In genomic region chr12:80210791-80211612, GRCm38 (mm10) we compare ENCODE assay signal across 11 mouse cellular contexts. TPM values are rescaled to one million over a fixed set of nuclear protein-coding genes. Genes with fewer than 3 reads are reported as not detected.
DNase-seq lines count a peak whose midpoint lies in the region; ATAC-seq and TF ChIP-seq lines count a peak whose summit lies in the region.
"Had no signal": no experiment of that assay in that cellular context is flagged by ENCODE, and none has a peak within 500 bp of the region (broad histone marks: within the 10 kb centered on the region; RNA-seq: fewer than 3 reads in every experiment).

No protein-coding gene starts in this region.

- TF ChIP-seq CTCF in lung, postnatal 0 days (IDR thresholded peaks at IDR 0.05), result no peak
- TF ChIP-seq CTCF in lung, adult 2 months (IDR thresholded peaks at IDR 0.05; ENCODE audit: insufficient read depth, low read length), result no peak
- TF ChIP-seq CTCF in embryonic fibroblast, embryonic 13.5 days (IDR thresholded peaks at IDR 0.05; ENCODE audit: borderline replicate concordance, insufficient read depth, low read length), result no peak
- no peak for TF ChIP-seq CTCF in small intestine, adult 2 months (IDR thresholded peaks at IDR 0.05; ENCODE audit: extremely low read depth, insufficient read length, insufficient replicate concordance, low read depth, low read length)

- WGBS in heart, embryonic 14.5 days, result 33% methylated on average over 4 of the region's 4 CpGs
- WGBS in lung, postnatal 0 days, result 39% methylated on average over 4 of the region's 4 CpGs
- 39% methylated on average over 4 of the region's 4 CpGs for WGBS in lung, adult 2 months
- WGBS in small intestine, adult 2 months, result 28% methylated on average over 4 of the region's 4 CpGs

- peak overlapping the region; percentile 32 to 62 for H3K27ac ChIP-seq in heart, embryonic 14.5 days (replicated peaks in 1 of 2; ENCODE audit: control insufficient read depth in 1 of 2, insufficient read depth in 1 of 2, low read depth in 2 of 2, low read length in 2 of 2)
- H3K27ac ChIP-seq in lung, postnatal 0 days (ENCODE audit: low read length), result peak overlapping the region; percentile 82
- peak overlapping the region; percentile 23 for H3K27ac ChIP-seq in embryonic fibroblast, embryonic 13.5 days (ENCODE audit: insufficient read depth, low read length)
- peak overlapping the region; percentile 47 for H3K27ac ChIP-seq in small intestine, adult 2 months (ENCODE audit: insufficient read depth, low read depth, low read length)

- H3K4me3 ChIP-seq in heart, embryonic 14.5 days (ENCODE audit: control insufficient read depth in 1 of 2, insufficient read depth in 1 of 2, low read depth in 1 of 2, low read length in 2 of 2), result no peak overlapping the region
- H3K4me3 ChIP-seq in lung, postnatal 0 days (ENCODE audit: low read depth, low read length), result no peak overlapping the region
- H3K4me3 ChIP-seq in lung, adult 2 months (replicated peaks; ENCODE audit: extremely low read depth, low read depth, low read length), result no peak overlapping the region
- no peak overlapping the region for H3K4me3 ChIP-seq in embryonic fibroblast, embryonic 13.5 days (ENCODE audit: insufficient read depth, low read length)
- H3K4me3 ChIP-seq in small intestine, adult 2 months (ENCODE audit: low read depth, low read length), result no peak overlapping the region

- no peak for TF ChIP-seq EP300 in lung, postnatal 0 days (IDR thresholded peaks at IDR 0.05)

- no peaks in the 10 kb centered on the region for H3K9me3 ChIP-seq in heart, embryonic 14.5 days (ENCODE audit: control insufficient read depth, low read length)
- no peaks in the 10 kb centered on the region for H3K9me3 ChIP-seq in lung, postnatal 0 days (ENCODE audit: low read length)

- H3K27me3 ChIP-seq in heart, embryonic 14.5 days (ENCODE audit: control insufficient read depth, insufficient read depth, low read length), result no peaks in the 10 kb centered on the region
- H3K27me3 ChIP-seq in lung, postnatal 0 days (replicated peaks; ENCODE audit: insufficient read depth, low read length), result no peaks in the 10 kb centered on the region
- no peaks in the 10 kb centered on the region for H3K27me3 ChIP-seq in small intestine, adult 2 months (ENCODE audit: control insufficient read depth, insufficient read depth, low read length)

- peaks cover 29% of the 10 kb centered on the region for H3K36me3 ChIP-seq in heart, embryonic 14.5 days (ENCODE audit: control insufficient read depth, insufficient read depth, low read length)
- H3K36me3 ChIP-seq in lung, postnatal 0 days (ENCODE audit: insufficient read depth, low read length), result no peaks in the 10 kb centered on the region
- peaks cover 11% of the 10 kb centered on the region for H3K36me3 ChIP-seq in small intestine, adult 2 months (ENCODE audit: control insufficient read depth, insufficient read depth, low read length)

- TF ChIP-seq POLR2A in lung, adult 2 months (IDR thresholded peaks at IDR 0.05; ENCODE audit: borderline replicate concordance, extremely low read depth, low read depth, low read length), result no peak
- no peak for TF ChIP-seq POLR2A in embryonic fibroblast, embryonic 13.5 days (IDR thresholded peaks at IDR 0.05; ENCODE audit: low read depth, low read length)
- no peak for TF ChIP-seq POLR2A in small intestine, adult 2 months (IDR thresholded peaks at IDR 0.05; ENCODE audit: low read depth, low read length)

- H3K4me1 ChIP-seq in heart, embryonic 14.5 days (ENCODE audit: control insufficient read depth in 2 of 2, insufficient read depth in 2 of 2, low read length in 2 of 2), result peaks cover 50 to 77% of the 10 kb centered on the region in 2 experiments
- H3K4me1 ChIP-seq in lung, postnatal 0 days (ENCODE audit: insufficient read depth, low read depth, low read length), result peaks cover 19% of the 10 kb centered on the region
- peaks cover 6% of the 10 kb centered on the region for H3K4me1 ChIP-seq in lung, adult 2 months (ENCODE audit: control insufficient read depth, insufficient read depth, low read length)
- peaks cover 35% of the 10 kb centered on the region for H3K4me1 ChIP-seq in embryonic fibroblast, embryonic 13.5 days (ENCODE audit: control insufficient read depth, insufficient read depth, low read length)
- H3K4me1 ChIP-seq in small intestine, adult 2 months (ENCODE audit: control insufficient read depth, insufficient read depth, insufficient read length, low read length), result peaks cover 22% of the 10 kb centered on the region

- peak overlapping the region; percentile 18; the same call in 1 of the 2 replicates for H3K9ac ChIP-seq in heart, embryonic 14.5 days (ENCODE audit: low read length)
- H3K9ac ChIP-seq in lung, postnatal 0 days (replicated peaks; ENCODE audit: low read depth), result no peak overlapping the region

- intact Hi-C loops in heart, postnatal 36 days (cut with DNase I), result loop anchor here (5.0 kb wide), 1 partner anchor 46 kb away; no protein-coding TSS in a partner anchor

- no peak overlapping the region for H3K4me2 ChIP-seq in heart, embryonic 14.5 days (ENCODE audit: low read length)
- 0 out of 2 replicates have a peak overlapping the region, but pooled peaks have one; percentile 5 for H3K4me2 ChIP-seq in lung, postnatal 0 days (replicated peaks; ENCODE audit: low read depth, low read length)

- no peak for ATAC-seq in heart, embryonic 14.5 days (ENCODE audit: insufficient number of reproducible peaks, insufficient read depth, low FRiP score, low read depth)
- ATAC-seq in lung, postnatal 0 days, result peak; percentile 44

- DNase-seq in heart, postnatal 36 days, result no peak
- DNase-seq in lung, postnatal 0 days (ENCODE audit: low spot score), result peak; percentile 39
- no peak for DNase-seq in lung, adult 2 months
- DNase-seq in cerebellum, adult 11 months, result no peak
- DNase-seq in embryo, embryonic 11 days, result no peak
- DNase-seq: adrenal gland, postnatal 25 days; cerebellum, postnatal 25 days; right cerebral cortex, postnatal 4 days had no signal

RNA-seq across cellular contexts. Expression of gene Actn1, which starts 49.2 kb away (rescaled TPM):
- polyA plus RNA-seq in heart, embryonic 14.5 days (2014; fragmentation: Nextera tagmentation; extraction: Ambion mirVana), result 38.7 and 42.7 TPM in 2 replicates
- total RNA-seq in heart, postnatal 36 days (2021), result 10 to 100 TPM; 33.4 to 38.9 TPM
- polyA plus RNA-seq in lung, postnatal 0 days (2015; fragmentation: Nextera tagmentation; extraction: Ambion mirVana), result 30.0 and 31.0 TPM in 2 replicates
- 74.9 and 95.5 TPM in 2 replicates for polyA plus RNA-seq in lung, adult 2 months (2012; rRNA removed)
- polyA plus RNA-seq in embryonic fibroblast, embryonic 13.5 days (2011; ENCODE audit: insufficient read length, low read depth, missing spikeins), result 488 and 794 TPM in 2 replicates
- polyA plus RNA-seq in small intestine, adult 2 months (2012; rRNA removed), result 53.1 and 55.5 TPM in 2 replicates

Comparison
In these comparisons a context has a peak if more than half of its experiments do, and no peak if none do; other contexts are left out.
1. H3K27ac ChIP-seq: peak in every context shown above with its lines; median percentile 82 in lung, postnatal 0 days; 47 in heart, embryonic 14.5 days; 47 in small intestine, adult 2 months; 23 in embryonic fibroblast, embryonic 13.5 days.